Mouse (Mus musculus): Measurements from ENCODE around the gene Cftr. TPM values are rescaled to one million over a fixed set of nuclear protein-coding genes. Genes with fewer than 3 reads are reported as not detected.

The Cftr gene
- total RNA-seq, 2 experiments from 2014 or later, result 0.19 to 0.25 TPM

- no peak for DNase-seq
- intact Hi-C loops (cut with DNase I), result no loop called here
These were observed 140.5 kb downstream of the Cftr start for GRCm38 (mm10) chr6:18310983-18311382.

- DNase-seq, result no peak
- intact Hi-C loops (cut with DNase I), result no loop called here
These were observed 144.0 kb downstream of the Cftr start for GRCm38 (mm10) chr6:18314365-18314943.

- DNase-seq, result no peak
- intact Hi-C loops (cut with DNase I), result no loop called here
These were observed 152.5 kb downstream of the Cftr start for GRCm38 (mm10) chr6:18322950-18323349.

- no peak for DNase-seq
- intact Hi-C loops (cut with DNase I), result no loop called here
These were observed 164.9 kb downstream of the Cftr start for GRCm38 (mm10) chr6:18335393-18335792.

- intact Hi-C loops (cut with DNase I), result no loop called here
- DNase-seq, result no peak
These were observed 167.8 kb downstream of the Cftr start for GRCm38 (mm10) chr6:18338307-18338706.

- no peak for DNase-seq
- intact Hi-C loops (cut with DNase I), result no loop called here
These were observed 173.8 kb downstream of the Cftr start for GRCm38 (mm10) chr6:18344272-18344671.

GRCm38 (mm10) chr6:18349153-18349858, 178.8 kb downstream of the Cftr start:
- DNase-seq, result no peak
- intact Hi-C loops (cut with DNase I), result no loop called here

GRCm38 (mm10) chr6:18360154-18360553, 189.7 kb downstream of the Cftr start:
- no peak for DNase-seq
- intact Hi-C loops (cut with DNase I), result no loop called here

- no peak for DNase-seq
These were observed 190.5 kb downstream of the Cftr start for GRCm38 (mm10) chr6:18360955-18361354.

GRCm38 (mm10) chr6:18362232-18362631, 191.7 kb downstream of the Cftr start:
- intact Hi-C loops (cut with DNase I), result no loop called here
- no peak for DNase-seq

More at GRCm38 (mm10) chr6:18360955-18361354, 190.5 kb downstream of the Cftr start:
- intact Hi-C loops (cut with DNase I), result no loop called here

GRCm38 (mm10) chr6:18369054-18369453, 198.6 kb downstream of the Cftr start:
- intact Hi-C loops (cut with DNase I), result no loop called here
- DNase-seq, result no peak

GRCm38 (mm10) chr6:18369723-18370122, 199.2 kb downstream of the Cftr start:
- DNase-seq, result no peak
- intact Hi-C loops (cut with DNase I), result no loop called here

Other genes with a start within 250 kb of the Cftr start
- gene Wnt2, start 140.1 kb upstream of the Cftr start, total RNA-seq (2021), result under 1 TPM; 0.68 to 0.94 TPM
- gene Asz1, start 61.6 kb upstream of the Cftr start, total RNA-seq (2021), result not detected